In genomic region chr4:132261514-132262357, GRCm38 (mm10) we compare ENCODE assay signal across 8 mouse cellular contexts. TPM values are rescaled to one million over a fixed set of nuclear protein-coding genes. Genes with fewer than 3 reads are reported as not detected.
A peak's percentile ranks its signal among the peaks of the same experiment; 100 is the strongest.
DNase-seq lines count a peak whose midpoint lies in the region; ATAC-seq and TF ChIP-seq lines count a peak whose summit lies in the region.

TSS of gene Gmeb1 (minus strand) at chr4:132261602.

- H3K36me3 ChIP-seq in forebrain, postnatal 0 days (ENCODE audit: insufficient read depth): no peaks in the 10 kb centered on the region
- no peaks in the 10 kb centered on the region for H3K36me3 ChIP-seq in lung, embryonic 15.5 days

- H3K4me3 ChIP-seq in forebrain, postnatal 0 days (ENCODE audit: low read depth, low read length): peak within 1 kb of the TSS; percentile 86
- peak within 1 kb of the TSS; percentile 82 for H3K4me3 ChIP-seq in layer of hippocampus, adult 2 months
- peak within 1 kb of the TSS; percentile 77 for H3K4me3 ChIP-seq in lung, embryonic 15.5 days

- 16% methylated on average over 40 of the region's 49 CpGs for WGBS in forebrain, postnatal 0 days
- WGBS in lung, embryonic 15.5 days: 16% methylated on average over 26 of the region's 49 CpGs

- intact Hi-C loops in heart, postnatal 36 days (cut with DNase I): loop anchor here (10.0 kb wide), 1 partner anchor 177 kb away; no protein-coding TSS in a partner anchor

- TF ChIP-seq CTCF in forebrain, postnatal 0 days (IDR thresholded peaks at IDR 0.05; ENCODE audit: low read depth): no peak
- TF ChIP-seq CTCF in layer of hippocampus, adult 2 months (conservative IDR thresholded peaks at IDR 0.05): no peak

- ATAC-seq in forebrain, postnatal 0 days: peak; percentile 94
- ATAC-seq in lung, embryonic 15.5 days (ENCODE audit: borderline replicate concordance, extremely low read depth, low FRiP score, low TSS enrichment): peak; percentile 88

- H3K4me1 ChIP-seq in forebrain, postnatal 0 days (ENCODE audit: insufficient read depth): peaks cover 13% of the 10 kb centered on the region; the same call in 1 of the 2 replicates
- peaks cover 22% of the 10 kb centered on the region for H3K4me1 ChIP-seq in lung, embryonic 15.5 days

- no peaks in the 10 kb centered on the region for H3K27me3 ChIP-seq in forebrain, postnatal 0 days (ENCODE audit: insufficient read depth, low read length)
- H3K27me3 ChIP-seq in lung, embryonic 15.5 days: no peaks in the 10 kb centered on the region

- H3K9ac ChIP-seq in forebrain, postnatal 0 days: peak within 1 kb of the TSS; percentile 87
- peak within 1 kb of the TSS; percentile 82 for H3K9ac ChIP-seq in lung, embryonic 15.5 days

- DNase-seq in ES-CJ7 (ENCODE audit: low read depth, low spot score): peak; percentile 82
- DNase-seq in cerebellum, adult 11-12 months: peak; percentile 84
- DNase-seq in forebrain, postnatal 0 days: peak; percentile 88
- peak; percentile 83 to 84 for DNase-seq in heart, postnatal 36 days
- peak; percentile 67 to 71 for DNase-seq in layer of hippocampus, adult 2 months (ENCODE audit: low spot score in 2 of 2)
- peak; percentile 65 for DNase-seq in ovary, adult 18-20 months (ENCODE audit: low spot score)
- peak; percentile 82 for DNase-seq in thymus, postnatal 0 days (ENCODE audit: low spot score)

- no peaks in the 10 kb centered on the region for H3K9me3 ChIP-seq in forebrain, postnatal 0 days (ENCODE audit: low read length)
- no peaks in the 10 kb centered on the region for H3K9me3 ChIP-seq in lung, embryonic 15.5 days

- H3K27ac ChIP-seq in forebrain, postnatal 0 days (ENCODE audit: low read depth, low read length): peak within 1 kb of the TSS; percentile 92
- peak within 1 kb of the TSS; percentile 99 for H3K27ac ChIP-seq in layer of hippocampus, adult 2 months
- H3K27ac ChIP-seq in lung, embryonic 15.5 days: peak within 1 kb of the TSS; percentile 95

- H3K4me2 ChIP-seq in forebrain, postnatal 0 days (ENCODE audit: low read depth): peak within 1 kb of the TSS; percentile 75
- peak within 1 kb of the TSS; percentile 72 for H3K4me2 ChIP-seq in lung, embryonic 15.5 days

RNA-seq across cellular contexts. Expression of gene Gmeb1, which starts in this region (rescaled TPM):
- total RNA-seq in forebrain, postnatal 0 days (2014; rRNA removed): 17.1 and 21.3 TPM in 2 replicates
- polyA plus RNA-seq in forebrain, postnatal 0 days (2015; fragmentation: Nextera tagmentation; extraction: Ambion mirVana): 18.0 and 34.0 TPM in 2 replicates
- total RNA-seq in heart, postnatal 36 days (2021): 1 to 10 TPM; 8.8 to 9.6 TPM
- total RNA-seq in layer of hippocampus, adult 2 months (2021): 10 to 100 TPM; 25.2 to 28.3 TPM
- polyA plus RNA-seq in lung, embryonic 15.5 days (2015; fragmentation: Nextera tagmentation; extraction: Ambion mirVana): 35.4 and 38.1 TPM in 2 replicates
- 32.8 and 43.6 TPM in 2 replicates for polyA plus RNA-seq in thymus, postnatal 0 days (2015; fragmentation: Nextera tagmentation; extraction: Ambion mirVana)

Comparison
In these comparisons a context has a peak if more than half of its experiments do, and no peak if none do; other contexts are left out.
1. Peak in every context shown above with its lines: DNase-seq, ATAC-seq, H3K4me3 ChIP-seq and H3K27ac ChIP-seq.